Mouse (Mus musculus) heart, postnatal 0 days (tissue): ENCODE measurements around the gene 4931422A03Rik.

Experiments used
- CTCF ChIP-seq: IDR thresholded peaks from 2 replicates; pipeline ENCODE4 v1.5.1; 2016; ENCODE audit warnings: antibody characterized with exemption, control low read depth, low read depth
- EP300 ChIP-seq: IDR thresholded peaks from 2 replicates; pipeline ENCODE4 v1.6.1; 2016; ENCODE audit warnings: antibody characterized with exemption, low read depth

DNA sequence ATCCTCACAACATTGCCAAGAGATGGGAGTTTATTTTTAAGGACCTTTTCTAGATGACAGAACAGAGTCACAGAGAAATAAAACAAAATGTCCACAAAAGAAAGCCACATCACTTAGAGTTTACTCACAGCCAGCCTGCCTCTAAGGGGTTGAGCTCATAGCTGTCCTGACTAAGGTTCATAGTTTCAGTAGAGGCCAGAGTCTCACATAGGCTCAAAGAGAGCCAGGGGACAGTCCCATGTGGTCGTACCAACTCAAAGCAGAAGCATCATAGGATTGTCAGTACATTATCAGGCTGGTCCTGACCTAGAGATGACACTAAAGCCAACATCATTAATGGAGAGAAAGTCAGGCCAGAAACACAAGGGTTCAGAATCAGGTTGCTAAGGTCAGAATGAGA lies 89.6 kb downstream of the 4931422A03Rik start:
- TF ChIP-seq CTCF (no peak), EP300 (no peak)
